Mouse (Mus musculus): ENCODE results near the gene C6. TPM values are rescaled to one million over a fixed set of nuclear protein-coding genes. Genes with fewer than 3 reads are reported as not detected.
A peak's percentile ranks its signal among the peaks of the same experiment; 100 is the strongest.

Gene C6
- polyA plus RNA-seq (2016; fragmentation: Nextera tagmentation; extraction: Ambion mirVana): not detected in 2 replicates

GRCm38 (mm10) chr15:4726830-4727310 is at the start of gene C6:
C6 (plus strand) TSS chr15:4727175.
- WGBS: 87% methylated on average over 9 of the region's 9 CpGs
- Histone ChIP-seq H3K4me3 (replicated peaks) (no peak within 1 kb of the TSS), H3K4me2 (no peak within 1 kb of the TSS), H3K36me3 (no peaks in the 10 kb centered on the region), H3K27me3 (no peaks in the 10 kb centered on the region), H3K4me1 (replicated peaks) (no peaks in the 10 kb centered on the region), H3K9ac (replicated peaks) (no peak within 1 kb of the TSS), H3K27ac (no peak within 1 kb of the TSS), H3K9me3 (no peaks in the 10 kb centered on the region)
- ATAC-seq (ENCODE audit: insufficient number of reproducible peaks, insufficient read depth, low FRiP score, low TSS enrichment, low read depth): no peak

- Histone ChIP-seq H3K4me1 (replicated peaks) (no peaks in the 10 kb centered on the region), H3K36me3 (no peaks in the 10 kb centered on the region), H3K9ac (replicated peaks) (no peak overlapping the region), H3K9me3 (peaks cover 18% of the 10 kb centered on the region), H3K27me3 (no peaks in the 10 kb centered on the region), H3K4me3 (replicated peaks) (no peak overlapping the region), H3K4me2 (no peak overlapping the region), H3K27ac (no peak overlapping the region)
- no peak for ATAC-seq (ENCODE audit: insufficient number of reproducible peaks, insufficient read depth, low FRiP score, low TSS enrichment, low read depth)
- 85% methylated on average over 4 of the region's 4 CpGs for WGBS
These were observed 29.4 kb upstream of the C6 start for GRCm38 (mm10) chr15:4697604-4698003.

DNA sequence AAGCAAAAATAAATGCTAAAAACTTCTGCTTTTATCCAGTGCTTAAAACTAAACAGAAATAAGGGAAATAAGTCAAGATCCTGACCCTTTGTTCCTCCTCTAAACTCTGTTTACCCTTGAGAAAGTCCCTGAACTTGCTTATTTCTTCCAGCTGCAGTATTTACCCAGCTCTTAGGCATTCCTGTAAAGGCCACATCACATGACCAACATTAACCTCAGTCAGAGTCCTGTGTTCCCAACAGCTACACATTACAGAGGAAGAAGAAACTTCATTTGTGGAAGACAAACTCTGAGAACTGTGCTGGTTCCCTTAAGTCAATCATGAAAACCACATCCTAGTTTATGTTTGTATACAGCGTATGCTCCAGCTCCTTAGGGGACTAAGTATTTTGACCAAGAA is 7.2 kb downstream of the C6 start:
- no peak overlapping the region for H3K4me3 ChIP-seq (replicated peaks)
- no peak overlapping the region for H3K9ac ChIP-seq (replicated peaks)
- 73% methylated on average over 1 of the region's 1 CpGs for WGBS
- H3K27ac ChIP-seq: no peak overlapping the region
- no peak for ATAC-seq (ENCODE audit: insufficient number of reproducible peaks, insufficient read depth, low FRiP score, low TSS enrichment, low read depth)
- no peaks in the 10 kb centered on the region for H3K4me1 ChIP-seq (replicated peaks)
- H3K27me3 ChIP-seq: no peaks in the 10 kb centered on the region
- no peaks in the 10 kb centered on the region for H3K36me3 ChIP-seq
- no peak overlapping the region for H3K4me2 ChIP-seq
- H3K9me3 ChIP-seq: no peaks in the 10 kb centered on the region

- Histone ChIP-seq H3K9me3 (no peaks in the 10 kb centered on the region), H3K4me3 (replicated peaks) (no peak overlapping the region), H3K27me3 (no peaks in the 10 kb centered on the region), H3K27ac (no peak overlapping the region), H3K9ac (replicated peaks) (no peak overlapping the region), H3K4me2 (no peak overlapping the region), H3K36me3 (no peaks in the 10 kb centered on the region), H3K4me1 (replicated peaks) (no peaks in the 10 kb centered on the region)
- no peak for ATAC-seq (ENCODE audit: insufficient number of reproducible peaks, insufficient read depth, low FRiP score, low TSS enrichment, low read depth)
- 88% methylated on average over 2 of the region's 2 CpGs for WGBS
These were observed 8.1 kb downstream of the C6 start for GRCm38 (mm10) chr15:4734996-4735609.

GRCm38 (mm10) chr15:4747656-4748055 is 20.7 kb downstream of the C6 start:
- no peak overlapping the region for H3K27ac ChIP-seq
- no peaks in the 10 kb centered on the region for H3K4me1 ChIP-seq (replicated peaks)
- no peaks in the 10 kb centered on the region for H3K36me3 ChIP-seq
- H3K27me3 ChIP-seq: no peaks in the 10 kb centered on the region
- 88% methylated on average over 3 of the region's 3 CpGs for WGBS
- no peak overlapping the region for H3K9ac ChIP-seq (replicated peaks)
- no peak overlapping the region for H3K4me2 ChIP-seq
- H3K4me3 ChIP-seq (replicated peaks): no peak overlapping the region
- H3K9me3 ChIP-seq: no peaks in the 10 kb centered on the region
- no peak for ATAC-seq (ENCODE audit: insufficient number of reproducible peaks, insufficient read depth, low FRiP score, low TSS enrichment, low read depth)

- H3K4me3 ChIP-seq (replicated peaks): no peak overlapping the region
- peak overlapping the region; percentile 60; the same call in 1 of the 2 replicates for H3K27ac ChIP-seq
- ATAC-seq (ENCODE audit: insufficient number of reproducible peaks, insufficient read depth, low FRiP score, low TSS enrichment, low read depth): peak; percentile 73
- H3K9ac ChIP-seq (replicated peaks): no peak overlapping the region
- no peak overlapping the region for H3K4me2 ChIP-seq
- 10% methylated on average over 3 of the region's 3 CpGs for WGBS
- H3K36me3 ChIP-seq: no peaks in the 10 kb centered on the region
- H3K27me3 ChIP-seq: no peaks in the 10 kb centered on the region
- H3K4me1 ChIP-seq (replicated peaks): peaks cover 13% of the 10 kb centered on the region
- H3K9me3 ChIP-seq: no peaks in the 10 kb centered on the region
These were observed 63.4 kb downstream of the C6 start for GRCm38 (mm10) chr15:4790378-4790777.

DNA sequence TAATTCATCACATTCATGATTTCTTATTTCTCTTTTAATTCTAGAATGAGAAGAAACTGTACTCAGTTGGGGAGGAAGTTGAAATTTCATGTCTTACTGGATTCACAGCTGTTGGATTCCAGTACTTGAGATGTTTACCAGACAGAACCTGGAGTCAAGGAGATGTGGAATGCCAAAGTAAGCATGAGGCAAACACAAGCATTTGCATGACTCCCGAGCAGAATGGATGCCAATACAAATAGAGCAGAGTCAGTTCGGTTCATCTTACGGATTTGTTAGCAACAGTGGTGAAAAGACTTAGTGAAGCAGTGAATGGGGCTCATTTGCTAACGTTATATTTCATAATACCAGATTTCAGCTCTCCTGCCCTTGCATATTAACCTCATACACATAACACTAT is 69.9 kb downstream of the C6 start:
- Histone ChIP-seq H3K9ac (replicated peaks) (no peak overlapping the region), H3K36me3 (no peaks in the 10 kb centered on the region), H3K27me3 (no peaks in the 10 kb centered on the region), H3K9me3 (no peaks in the 10 kb centered on the region), H3K4me3 (replicated peaks) (no peak overlapping the region), H3K4me2 (no peak overlapping the region), H3K27ac (no peak overlapping the region), H3K4me1 (replicated peaks) (no peaks in the 10 kb centered on the region)
- no peak for ATAC-seq (ENCODE audit: insufficient number of reproducible peaks, insufficient read depth, low FRiP score, low TSS enrichment, low read depth)
- WGBS: 84% methylated on average over 4 of the region's 4 CpGs

- Histone ChIP-seq H3K4me2 (no peak overlapping the region), H3K4me1 (replicated peaks) (no peaks in the 10 kb centered on the region), H3K9me3 (no peaks in the 10 kb centered on the region), H3K9ac (replicated peaks) (no peak overlapping the region), H3K27me3 (no peaks in the 10 kb centered on the region), H3K36me3 (no peaks in the 10 kb centered on the region), H3K4me3 (replicated peaks) (no peak overlapping the region), H3K27ac (no peak overlapping the region)
- ATAC-seq (ENCODE audit: insufficient number of reproducible peaks, insufficient read depth, low FRiP score, low TSS enrichment, low read depth): no peak
- 91% methylated on average over 2 of the region's 2 CpGs for WGBS
These were observed 77.3 kb downstream of the C6 start for GRCm38 (mm10) chr15:4804256-4804655.

DNA sequence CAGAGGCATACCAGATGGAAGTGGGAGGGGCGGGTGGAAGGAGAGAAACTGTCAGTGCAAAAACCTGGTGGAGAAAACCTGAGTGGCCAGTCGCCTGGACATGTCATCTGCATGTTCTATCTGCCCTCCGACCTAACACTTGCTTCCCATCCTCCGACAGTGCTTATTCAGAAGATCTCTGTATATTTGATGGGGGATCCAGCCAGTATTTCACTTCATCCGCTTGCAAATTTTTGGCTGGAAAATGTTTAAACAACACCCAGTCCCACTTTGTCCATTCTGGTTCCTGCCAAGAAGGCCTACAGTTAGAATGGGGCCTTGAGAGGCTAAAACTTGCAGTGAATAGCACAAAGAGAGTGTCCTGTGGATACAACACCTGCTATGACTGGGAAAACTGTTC is 81.2 kb downstream of the C6 start:
- Histone ChIP-seq H3K36me3 (no peaks in the 10 kb centered on the region), H3K4me3 (replicated peaks) (no peak overlapping the region), H3K4me2 (no peak overlapping the region), H3K27me3 (no peaks in the 10 kb centered on the region), H3K27ac (no peak overlapping the region), H3K9me3 (no peaks in the 10 kb centered on the region), H3K4me1 (replicated peaks) (no peaks in the 10 kb centered on the region), H3K9ac (replicated peaks) (no peak overlapping the region)
- no peak for ATAC-seq (ENCODE audit: insufficient number of reproducible peaks, insufficient read depth, low FRiP score, low TSS enrichment, low read depth)
- WGBS: 81% methylated on average over 5 of the region's 5 CpGs

GRCm38 (mm10) chr15:4814976-4815375 is 88.0 kb downstream of the C6 start:
- no peaks in the 10 kb centered on the region for H3K27me3 ChIP-seq
- no peak overlapping the region for H3K9ac ChIP-seq (replicated peaks)
- H3K36me3 ChIP-seq: no peaks in the 10 kb centered on the region
- 92% methylated on average over 5 of the region's 5 CpGs for WGBS
- H3K4me1 ChIP-seq (replicated peaks): no peaks in the 10 kb centered on the region
- no peak overlapping the region for H3K4me3 ChIP-seq (replicated peaks)
- H3K9me3 ChIP-seq: no peaks in the 10 kb centered on the region; the same call in 1 of the 2 replicates
- no peak overlapping the region for H3K27ac ChIP-seq
- H3K4me2 ChIP-seq: no peak overlapping the region
- no peak for ATAC-seq (ENCODE audit: insufficient number of reproducible peaks, insufficient read depth, low FRiP score, low TSS enrichment, low read depth)

DNA sequence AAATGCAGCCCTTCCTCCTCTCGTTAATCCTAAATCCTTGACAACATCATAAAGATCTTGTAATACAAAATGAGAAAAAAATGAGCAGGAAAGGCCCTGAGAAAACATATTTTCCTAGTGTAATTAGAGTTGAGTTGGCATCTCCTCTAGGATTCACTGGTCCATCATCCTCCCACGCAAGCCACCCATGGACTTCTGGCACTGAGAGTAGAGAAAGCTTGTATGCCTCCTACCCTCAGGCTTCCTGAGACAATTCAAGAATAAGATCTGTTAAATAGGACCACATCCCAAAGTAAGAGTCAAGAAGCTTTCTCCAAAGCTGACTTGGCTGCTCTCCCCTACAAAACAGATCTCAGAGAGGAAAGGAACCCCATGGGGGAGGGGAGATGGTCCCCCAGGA is 88.7 kb downstream of the C6 start:
- Histone ChIP-seq H3K9me3 (no peaks in the 10 kb centered on the region; the same call in 1 of the 2 replicates), H3K4me2 (no peak overlapping the region), H3K36me3 (no peaks in the 10 kb centered on the region), H3K27ac (no peak overlapping the region), H3K4me3 (replicated peaks) (no peak overlapping the region), H3K4me1 (replicated peaks) (no peaks in the 10 kb centered on the region), H3K27me3 (no peaks in the 10 kb centered on the region), H3K9ac (replicated peaks) (no peak overlapping the region)
- 85% methylated on average over 2 of the region's 2 CpGs for WGBS
- no peak for ATAC-seq (ENCODE audit: insufficient number of reproducible peaks, insufficient read depth, low FRiP score, low TSS enrichment, low read depth)

Measured in limb, embryonic 12.5 days (tissue).